Mouse (Mus musculus) testis, adult 2 months (tissue): ENCODE measurements at regions not wholly inside any gene's neighbourhood (a gene's known extent, or its start where the extent isn't known, plus 50 kb on each side); places are given as distances from the start of the nearest gene placed in this dataset.

ENCODE experiments used
- CTCF ChIP-seq: fragments of 200-500 bp; IDR thresholded peaks from 2 replicates; pipeline ENCODE4 v1.5.1; 2012; ENCODE audit warnings: low read depth, mild to moderate bottlenecking, inconsistent platforms, low read length, moderate library complexity; ENCODE audit not compliant: control insufficient read depth, insufficient read depth, insufficient replicate concordance
- POLR2A ChIP-seq: fragments of 200-500 bp; IDR thresholded peaks from 2 replicates; pipeline ENCODE4 v1.6.1; 2012; ENCODE audit warnings: low read depth, mild to moderate bottlenecking, inconsistent platforms, low read length, moderate library complexity; ENCODE audit not compliant: control insufficient read depth

DNA sequence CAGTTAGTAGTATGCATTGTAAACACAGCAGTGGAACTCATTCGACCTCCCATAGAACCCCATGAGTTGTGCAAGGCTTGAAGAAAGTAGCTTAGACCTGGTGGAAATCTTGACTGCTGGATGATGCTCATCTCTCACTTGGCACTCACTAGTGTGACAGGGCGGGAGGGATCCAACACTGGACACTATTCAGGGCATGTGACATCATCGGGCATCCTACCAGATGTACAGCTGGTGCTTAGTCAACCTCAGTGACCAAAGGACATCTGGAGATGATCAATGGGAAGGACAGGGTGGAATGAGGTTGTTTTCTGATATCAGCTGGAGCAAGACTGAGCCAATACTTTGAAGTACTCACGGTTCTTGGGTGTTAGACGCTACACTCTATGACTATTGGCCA is 114.9 kb upstream of the Rnaseh2b start:
- no peak for TF ChIP-seq CTCF
- TF ChIP-seq POLR2A, result no peak
